Mouse (Mus musculus): Measurements from ENCODE around the gene Fbxw10. TPM values are rescaled to one million over a fixed set of nuclear protein-coding genes. Genes with fewer than 3 reads are reported as not detected.

Gene Fbxw10
- polyA plus RNA-seq, 1 experiment from 2014 or later, result 0.24 TPM

DNA sequence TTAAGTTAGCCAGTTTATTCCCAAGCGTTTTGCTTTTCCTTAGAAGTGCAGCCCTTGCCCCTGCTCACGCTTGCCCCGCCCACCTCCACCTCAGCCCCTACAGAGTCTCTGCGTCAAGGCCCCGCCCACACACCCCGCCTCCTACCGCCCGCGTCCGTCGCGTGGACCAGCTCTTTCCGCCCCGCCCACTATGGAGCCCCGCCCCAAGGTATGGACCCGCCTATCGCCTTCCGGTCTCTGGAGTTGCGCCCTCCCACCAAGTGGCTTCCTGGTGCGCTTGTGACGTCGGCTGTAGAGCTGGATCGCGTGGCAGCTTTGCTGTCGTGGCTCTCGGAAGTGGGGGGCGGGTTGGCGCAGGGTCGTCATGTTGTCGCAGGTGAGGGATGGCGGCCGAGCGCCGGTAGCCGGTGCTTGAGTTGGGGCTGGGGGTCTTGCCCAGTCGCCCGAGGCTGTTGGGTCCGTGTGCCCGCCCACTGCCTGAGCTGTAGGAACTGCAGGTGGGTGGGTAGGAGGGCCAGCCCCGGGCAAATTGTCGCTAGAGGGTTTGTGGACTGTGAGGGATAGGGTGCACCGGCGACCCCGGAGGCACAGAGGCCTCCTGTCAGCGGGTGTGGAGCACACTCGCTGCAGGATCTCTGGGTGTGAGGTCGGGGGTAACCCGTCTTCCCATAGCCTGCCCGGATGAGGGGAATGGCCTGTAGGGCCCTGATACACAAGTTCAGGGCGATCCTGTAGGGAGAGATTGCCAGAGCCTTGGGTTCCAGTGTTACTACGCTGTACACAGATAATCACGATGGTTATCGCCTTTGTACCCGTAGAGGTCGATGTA, 32.6 kb downstream of the Fbxw10 start, which contains the start of gene Tvp23b:
Gene Tvp23b (plus strand): TSS at position 236 of the 829 bp plus-strand sequence.
- Histone ChIP-seq H3K9ac (peak within 1 kb of the TSS; percentile 89), H3K4me3 (ENCODE audit: low read depth, low read length) (peak within 1 kb of the TSS; percentile 62), H3K9me3 (ENCODE audit: low read depth, low read length) (no peaks in the 10 kb centered on the region), H3K36me3 (ENCODE audit: insufficient read depth) (peaks cover 16% of the 10 kb centered on the region; the same call in 1 of the 2 replicates), H3K27me3 (ENCODE audit: insufficient read depth, low read length) (no peaks in the 10 kb centered on the region), H3K4me2 (peak within 1 kb of the TSS; percentile 79), H3K4me1 (ENCODE audit: insufficient read depth) (peaks cover 4% of the 10 kb centered on the region; the same call in 1 of the 2 replicates), H3K27ac (ENCODE audit: low read depth) (peak within 1 kb of the TSS; percentile 81)
- peak; percentile 96 for ATAC-seq (ENCODE audit: insufficient read depth)
- DNase-seq, result peak; percentile 99
- peak; percentile 17; the same call in 1 of the 2 replicates for TF ChIP-seq CTCF (IDR thresholded peaks at IDR 0.05; ENCODE audit: low read depth)
- WGBS, result under 1% methylated on average over 55 of the region's 55 CpGs

DNA sequence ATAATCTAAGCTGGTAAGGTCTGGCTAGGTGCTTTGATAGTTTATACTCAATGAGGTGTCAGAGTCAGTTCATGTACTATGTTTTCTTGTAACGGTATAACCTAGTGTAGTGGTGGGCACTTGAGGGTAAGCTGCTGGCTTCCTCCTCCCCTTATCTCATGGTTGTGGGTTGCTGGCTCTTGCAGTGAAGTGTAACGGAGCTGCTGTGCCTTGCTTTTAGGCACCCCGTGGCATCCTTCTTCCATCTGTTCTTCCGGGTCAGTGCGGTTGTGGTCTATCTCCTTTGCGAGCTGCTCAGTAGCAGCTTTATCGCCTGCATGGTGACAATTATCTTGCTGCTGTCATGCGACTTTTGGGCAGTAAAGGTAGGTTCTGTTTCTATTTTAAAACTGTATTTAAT, 36.5 kb downstream of the Fbxw10 start:
- WGBS, result 89% methylated on average over 8 of the region's 8 CpGs
- ATAC-seq (ENCODE audit: insufficient read depth) (no peak), DNase-seq (no peak)
- no peak for TF ChIP-seq CTCF (IDR thresholded peaks at IDR 0.05; ENCODE audit: low read depth)
- peaks cover 49% of the 10 kb centered on the region for H3K36me3 ChIP-seq (ENCODE audit: insufficient read depth)
- H3K4me2 ChIP-seq, result no peak overlapping the region
- peaks cover 4% of the 10 kb centered on the region; the same call in 1 of the 2 replicates for H3K4me1 ChIP-seq (ENCODE audit: insufficient read depth)
- H3K9ac ChIP-seq, result no peak overlapping the region
- no peak overlapping the region for H3K27ac ChIP-seq (ENCODE audit: low read depth)
- H3K4me3 ChIP-seq (ENCODE audit: low read depth, low read length), result no peak overlapping the region
- no peaks in the 10 kb centered on the region for H3K9me3 ChIP-seq (ENCODE audit: low read depth, low read length)
- no peaks in the 10 kb centered on the region for H3K27me3 ChIP-seq (ENCODE audit: insufficient read depth, low read length)

GRCm38 (mm10) chr11:62885323-62885722, 38.5 kb downstream of the Fbxw10 start:
- DNase-seq, result peak; percentile 36
- 52% methylated on average over 5 of the region's 5 CpGs for WGBS
- TF ChIP-seq CTCF (IDR thresholded peaks at IDR 0.05; ENCODE audit: low read depth), result no peak
- Histone ChIP-seq H3K36me3 (ENCODE audit: insufficient read depth) (peaks cover 63% of the 10 kb centered on the region), H3K4me2 (no peak overlapping the region), H3K4me3 (ENCODE audit: low read depth, low read length) (no peak overlapping the region), H3K27me3 (ENCODE audit: insufficient read depth, low read length) (no peaks in the 10 kb centered on the region), H3K4me1 (ENCODE audit: insufficient read depth) (peaks cover 2% of the 10 kb centered on the region; the same call in 1 of the 2 replicates), H3K27ac (ENCODE audit: low read depth) (no peak overlapping the region), H3K9ac (no peak overlapping the region), H3K9me3 (ENCODE audit: low read depth, low read length) (no peaks in the 10 kb centered on the region)
- ATAC-seq (ENCODE audit: insufficient read depth), result no peak

- no peaks in the 10 kb centered on the region for H3K9me3 ChIP-seq (ENCODE audit: low read depth, low read length)
- no peak overlapping the region for H3K9ac ChIP-seq
- peaks cover 68% of the 10 kb centered on the region for H3K36me3 ChIP-seq (ENCODE audit: insufficient read depth)
- no peak overlapping the region for H3K4me3 ChIP-seq (ENCODE audit: low read depth, low read length)
- no peak overlapping the region for H3K27ac ChIP-seq (ENCODE audit: low read depth)
- H3K27me3 ChIP-seq (ENCODE audit: insufficient read depth, low read length), result no peaks in the 10 kb centered on the region
- no peak for ATAC-seq (ENCODE audit: insufficient read depth)
- H3K4me2 ChIP-seq, result no peak overlapping the region
- no peak for DNase-seq
- TF ChIP-seq CTCF (IDR thresholded peaks at IDR 0.05; ENCODE audit: low read depth), result no peak
- no peaks in the 10 kb centered on the region for H3K4me1 ChIP-seq (ENCODE audit: insufficient read depth)
- WGBS, result 88% methylated on average over 4 of the region's 4 CpGs
Measured at GRCm38 (mm10) chr11:62890796-62891195, 43.9 kb downstream of the Fbxw10 start.

DNA sequence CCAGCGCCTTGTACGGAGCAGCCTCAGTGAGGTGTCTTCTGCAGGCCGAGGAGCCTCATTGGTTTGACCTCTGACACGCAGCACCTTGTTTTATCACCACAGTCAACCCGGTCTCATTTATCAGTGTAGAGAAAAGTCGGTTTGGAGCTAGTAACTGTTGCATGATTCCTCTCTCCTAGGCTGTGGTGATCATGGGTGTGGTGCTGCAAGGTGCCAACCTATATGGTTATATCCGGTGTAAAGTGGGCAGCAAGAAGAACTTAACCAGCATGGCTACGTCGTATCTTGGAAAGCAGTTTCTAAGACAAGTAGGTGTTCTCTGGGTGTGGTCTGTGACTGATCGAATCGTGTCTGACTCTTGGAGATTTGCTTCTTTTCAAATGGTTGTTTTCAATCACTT, 44.9 kb downstream of the Fbxw10 start:
- Histone ChIP-seq H3K27me3 (ENCODE audit: insufficient read depth, low read length) (no peaks in the 10 kb centered on the region), H3K4me1 (ENCODE audit: insufficient read depth) (no peaks in the 10 kb centered on the region), H3K9me3 (ENCODE audit: low read depth, low read length) (no peaks in the 10 kb centered on the region), H3K27ac (ENCODE audit: low read depth) (no peak overlapping the region), H3K4me2 (no peak overlapping the region), H3K4me3 (ENCODE audit: low read depth, low read length) (no peak overlapping the region), H3K9ac (no peak overlapping the region), H3K36me3 (ENCODE audit: insufficient read depth) (peaks cover 65% of the 10 kb centered on the region)
- no peak for TF ChIP-seq CTCF (IDR thresholded peaks at IDR 0.05; ENCODE audit: low read depth)
- ATAC-seq (ENCODE audit: insufficient read depth), result no peak
- DNase-seq, result no peak
- WGBS, result 87% methylated on average over 11 of the region's 11 CpGs

- H3K9me3 ChIP-seq (ENCODE audit: low read depth, low read length), result no peaks in the 10 kb centered on the region
- H3K4me1 ChIP-seq (ENCODE audit: insufficient read depth), result no peaks in the 10 kb centered on the region
- no peaks in the 10 kb centered on the region for H3K27me3 ChIP-seq (ENCODE audit: insufficient read depth, low read length)
- peak; percentile 68 for ATAC-seq (ENCODE audit: insufficient read depth)
- H3K4me2 ChIP-seq, result no peak overlapping the region
- peak; percentile 91 for TF ChIP-seq CTCF (IDR thresholded peaks at IDR 0.05; ENCODE audit: low read depth)
- H3K4me3 ChIP-seq (ENCODE audit: low read depth, low read length), result no peak overlapping the region
- WGBS, result 29% methylated on average over 12 of the region's 12 CpGs
- no peak overlapping the region for H3K27ac ChIP-seq (ENCODE audit: low read depth)
- peak; percentile 98 for DNase-seq
- no peaks in the 10 kb centered on the region for H3K36me3 ChIP-seq (ENCODE audit: insufficient read depth)
- H3K9ac ChIP-seq, result no peak overlapping the region
Measured at GRCm38 (mm10) chr11:62901699-62902323, 54.9 kb downstream of the Fbxw10 start.

GRCm38 (mm10) chr11:62903871-62904495, 57.1 kb downstream of the Fbxw10 start:
- H3K4me3 ChIP-seq (ENCODE audit: low read depth, low read length), result no peak overlapping the region
- 73% methylated on average over 6 of the region's 6 CpGs for WGBS
- H3K4me1 ChIP-seq (ENCODE audit: insufficient read depth), result no peaks in the 10 kb centered on the region
- H3K27me3 ChIP-seq (ENCODE audit: insufficient read depth, low read length), result no peaks in the 10 kb centered on the region
- no peaks in the 10 kb centered on the region for H3K36me3 ChIP-seq (ENCODE audit: insufficient read depth)
- no peak overlapping the region for H3K4me2 ChIP-seq
- no peak for TF ChIP-seq CTCF (IDR thresholded peaks at IDR 0.05; ENCODE audit: low read depth)
- no peak overlapping the region for H3K27ac ChIP-seq (ENCODE audit: low read depth)
- DNase-seq (no peak), ATAC-seq (ENCODE audit: insufficient read depth) (no peak)
- H3K9me3 ChIP-seq (ENCODE audit: low read depth, low read length), result no peaks in the 10 kb centered on the region
- no peak overlapping the region for H3K9ac ChIP-seq
